Mouse (Mus musculus): ENCODE data around the gene Pomp. TPM values are rescaled to one million over a fixed set of nuclear protein-coding genes. Genes with fewer than 3 reads are reported as not detected.
A peak's percentile ranks its signal among the peaks of the same experiment; 100 is the strongest.

Gene Pomp
- polyA plus RNA-seq, 1 experiment from 2014 or later: 458 TPM

DNA sequence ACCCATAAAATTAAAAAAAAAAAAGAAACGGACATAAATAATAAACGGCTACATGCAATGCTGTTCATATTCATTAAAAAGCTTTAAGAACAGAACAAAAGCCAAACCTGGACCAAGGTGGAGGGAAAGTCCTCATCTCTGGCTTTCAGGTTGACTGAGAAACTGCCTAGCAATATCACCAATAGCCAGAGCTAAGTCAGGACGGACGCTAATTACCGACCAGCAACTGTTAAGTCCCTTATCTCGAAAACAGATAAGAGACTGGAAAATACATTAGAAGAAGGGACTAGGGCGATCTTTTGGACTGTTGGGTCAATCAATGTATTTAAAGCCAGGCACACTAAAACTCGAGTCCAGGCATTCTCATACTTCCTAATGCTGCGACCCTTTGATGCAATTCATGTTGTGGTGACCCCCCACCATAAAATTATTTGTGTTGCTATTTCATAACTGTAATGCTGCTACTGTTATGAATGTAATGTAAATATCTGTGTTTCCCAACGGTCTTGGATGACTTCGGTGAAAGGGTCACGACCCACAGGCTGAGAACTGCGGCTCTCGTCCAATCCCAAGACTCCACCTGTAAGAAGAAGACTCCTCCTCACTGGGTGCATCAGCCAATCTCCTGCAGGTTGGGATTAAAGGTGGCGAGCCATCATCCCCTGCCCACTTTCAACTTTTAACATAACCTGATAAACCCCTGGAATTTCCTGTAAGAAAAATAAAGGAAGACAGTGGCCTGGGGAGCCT is 41.9 kb downstream of the Pomp start:
- DNase-seq (ENCODE audit: low spot score) (no peak), ATAC-seq (replicated peaks; ENCODE audit: low FRiP score) (no peak)
- Histone ChIP-seq H3K27me3 (replicated peaks; ENCODE audit: control insufficient read depth, insufficient read depth, low read length) (no peaks in the 10 kb centered on the region), H3K36me3 (ENCODE audit: control insufficient read depth, insufficient read depth, low read length) (no peaks in the 10 kb centered on the region), H3K4me2 (no peak overlapping the region; the same call in 1 of the 2 replicates), H3K9me3 (ENCODE audit: control insufficient read depth, low read length) (no peaks in the 10 kb centered on the region), H3K27ac (ENCODE audit: low read depth, low read length) (no peak overlapping the region), H3K9ac (ENCODE audit: low read depth, low read length) (no peak overlapping the region), H3K4me1 (replicated peaks; ENCODE audit: control insufficient read depth, insufficient read depth, low read length) (peaks cover 6% of the 10 kb centered on the region), H3K4me3 (ENCODE audit: low read depth, low read length) (no peak overlapping the region)
- WGBS: 60% methylated on average over 15 of the region's 15 CpGs

DNA sequence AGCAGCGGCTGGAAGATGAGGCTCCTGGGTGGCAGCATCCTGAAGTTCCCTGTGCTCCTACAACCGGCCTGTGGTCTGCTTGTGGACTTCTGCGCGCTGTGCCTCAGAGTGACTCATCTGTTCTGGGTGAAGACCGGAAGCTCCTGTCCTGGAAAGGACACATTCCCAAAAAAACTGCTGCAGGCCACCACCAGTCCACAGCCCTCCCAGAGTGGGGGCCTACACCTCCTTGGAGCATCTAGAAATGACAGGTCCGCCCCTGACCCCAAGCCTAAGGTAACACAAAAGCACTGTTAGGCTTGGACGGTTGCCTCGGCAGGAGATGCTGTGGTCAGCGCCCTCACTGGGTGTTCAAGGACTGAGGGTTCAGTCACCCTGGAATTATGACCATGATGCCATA is 42.9 kb downstream of the Pomp start:
- no peak overlapping the region for H3K4me2 ChIP-seq
- H3K9ac ChIP-seq (ENCODE audit: low read depth, low read length): no peak overlapping the region
- no peaks in the 10 kb centered on the region for H3K9me3 ChIP-seq (ENCODE audit: control insufficient read depth, low read length)
- no peak overlapping the region for H3K27ac ChIP-seq (ENCODE audit: low read depth, low read length)
- H3K27me3 ChIP-seq (replicated peaks; ENCODE audit: control insufficient read depth, insufficient read depth, low read length): no peaks in the 10 kb centered on the region
- H3K4me3 ChIP-seq (ENCODE audit: low read depth, low read length): no peak overlapping the region
- peaks cover 6% of the 10 kb centered on the region for H3K4me1 ChIP-seq (replicated peaks; ENCODE audit: control insufficient read depth, insufficient read depth, low read length)
- WGBS: 83% methylated on average over 9 of the region's 9 CpGs
- ATAC-seq (replicated peaks; ENCODE audit: low FRiP score) (no peak; the same call in 1 of the 2 replicates), DNase-seq (ENCODE audit: low spot score) (no peak)
- no peaks in the 10 kb centered on the region for H3K36me3 ChIP-seq (ENCODE audit: control insufficient read depth, insufficient read depth, low read length)

DNA sequence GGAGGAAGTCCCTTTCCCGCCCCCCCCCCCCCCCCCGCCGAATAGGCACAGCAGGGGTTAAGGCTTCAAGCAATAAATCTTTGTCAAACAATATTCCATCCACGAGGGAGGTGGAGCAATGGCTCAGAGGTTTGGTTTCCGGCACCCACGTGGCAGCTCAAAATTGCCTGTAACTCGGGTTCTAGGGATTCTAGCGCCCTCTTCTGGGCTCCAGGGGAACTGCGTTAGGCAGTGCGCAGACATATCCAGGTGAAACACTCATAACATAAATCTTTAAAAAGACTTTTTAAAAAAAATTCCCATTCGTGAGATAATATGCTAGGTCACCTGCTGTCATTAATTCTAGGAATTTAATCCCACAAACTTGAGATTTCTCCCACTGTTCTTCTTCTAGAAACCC is 46.9 kb downstream of the Pomp start:
- Histone ChIP-seq H3K4me1 (replicated peaks; ENCODE audit: control insufficient read depth, insufficient read depth, low read length) (peaks cover 1% of the 10 kb centered on the region), H3K27me3 (replicated peaks; ENCODE audit: control insufficient read depth, insufficient read depth, low read length) (no peaks in the 10 kb centered on the region), H3K27ac (ENCODE audit: low read depth, low read length) (no peak overlapping the region), H3K36me3 (ENCODE audit: control insufficient read depth, insufficient read depth, low read length) (no peaks in the 10 kb centered on the region), H3K9ac (ENCODE audit: low read depth, low read length) (no peak overlapping the region), H3K4me3 (ENCODE audit: low read depth, low read length) (no peak overlapping the region), H3K4me2 (no peak overlapping the region), H3K9me3 (ENCODE audit: control insufficient read depth, low read length) (no peaks in the 10 kb centered on the region)
- ATAC-seq (replicated peaks; ENCODE audit: low FRiP score) (no peak), DNase-seq (ENCODE audit: low spot score) (no peak)
- 55% methylated on average over 11 of the region's 11 CpGs for WGBS

DNA sequence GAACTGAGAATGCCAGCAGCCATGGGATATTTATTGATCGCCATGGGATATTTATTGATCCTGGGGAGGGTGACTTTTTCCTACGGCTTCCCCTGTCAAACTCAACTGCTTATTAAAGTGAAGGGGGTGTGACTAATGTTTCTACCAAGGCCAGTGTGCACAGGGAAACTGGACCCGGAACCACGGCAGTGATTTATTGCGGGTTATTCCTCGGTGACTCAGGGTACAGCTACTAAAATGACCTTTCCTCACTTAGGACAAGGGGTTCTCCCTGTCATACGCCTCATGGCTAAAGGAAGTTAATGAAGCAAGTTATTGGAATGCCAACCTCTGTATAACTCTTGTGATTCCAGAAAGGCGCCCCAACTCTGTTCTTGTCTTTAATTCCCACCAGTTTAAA is 47.6 kb downstream of the Pomp start:
- no peaks in the 10 kb centered on the region for H3K36me3 ChIP-seq (ENCODE audit: control insufficient read depth, insufficient read depth, low read length)
- H3K4me2 ChIP-seq: no peak overlapping the region
- no peaks in the 10 kb centered on the region for H3K9me3 ChIP-seq (ENCODE audit: control insufficient read depth, low read length)
- no peak overlapping the region for H3K27ac ChIP-seq (ENCODE audit: low read depth, low read length)
- H3K9ac ChIP-seq (ENCODE audit: low read depth, low read length): no peak overlapping the region
- no peak overlapping the region for H3K4me3 ChIP-seq (ENCODE audit: low read depth, low read length)
- H3K27me3 ChIP-seq (replicated peaks; ENCODE audit: control insufficient read depth, insufficient read depth, low read length): no peaks in the 10 kb centered on the region
- WGBS: 79% methylated on average over 8 of the region's 8 CpGs
- H3K4me1 ChIP-seq (replicated peaks; ENCODE audit: control insufficient read depth, insufficient read depth, low read length): no peaks in the 10 kb centered on the region
- ATAC-seq (replicated peaks; ENCODE audit: low FRiP score) (no peak), DNase-seq (ENCODE audit: low spot score) (no peak)

DNA sequence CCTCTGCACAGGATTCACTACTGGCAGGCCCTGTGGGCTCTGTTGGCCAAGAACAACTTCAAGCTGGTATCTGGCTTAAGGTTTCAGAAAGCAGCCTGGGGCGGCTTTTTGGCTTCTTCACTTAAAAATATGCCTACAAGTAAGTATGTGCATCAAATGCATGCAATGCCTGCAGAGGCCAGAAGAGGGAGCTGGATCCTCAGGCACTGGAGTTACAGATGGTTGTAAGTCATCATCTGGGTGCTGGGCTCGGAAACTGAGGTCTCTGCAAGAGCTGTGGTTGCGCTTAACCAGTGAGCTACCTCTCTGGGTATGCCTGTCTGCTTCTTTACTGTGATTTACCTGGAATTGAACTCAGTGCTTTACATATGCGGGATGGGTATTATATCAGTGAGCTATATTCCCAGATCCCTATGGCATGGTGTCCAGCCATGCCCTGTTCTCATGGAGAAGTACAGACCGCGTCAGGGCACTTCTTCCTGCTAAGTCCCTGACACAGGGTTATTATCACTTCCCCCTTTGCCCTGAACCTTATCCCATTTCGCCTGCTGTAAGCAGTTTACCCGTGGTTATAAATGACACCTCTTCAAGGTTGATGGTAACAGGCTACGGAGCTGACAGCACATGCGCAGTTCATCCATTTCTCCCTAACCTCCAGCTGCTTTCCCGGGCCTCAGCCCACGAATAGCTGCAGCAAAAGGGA is 50.7 kb downstream of the Pomp start:
- H3K36me3 ChIP-seq (ENCODE audit: control insufficient read depth, insufficient read depth, low read length): no peaks in the 10 kb centered on the region
- ATAC-seq (replicated peaks; ENCODE audit: low FRiP score) (no peak), DNase-seq (ENCODE audit: low spot score) (no peak)
- no peaks in the 10 kb centered on the region for H3K9me3 ChIP-seq (ENCODE audit: control insufficient read depth, low read length)
- H3K4me3 ChIP-seq (ENCODE audit: low read depth, low read length): no peak overlapping the region
- H3K27me3 ChIP-seq (replicated peaks; ENCODE audit: control insufficient read depth, insufficient read depth, low read length): no peaks in the 10 kb centered on the region
- no peak overlapping the region for H3K27ac ChIP-seq (ENCODE audit: low read depth, low read length)
- H3K4me1 ChIP-seq (replicated peaks; ENCODE audit: control insufficient read depth, insufficient read depth, low read length): peaks cover 4% of the 10 kb centered on the region; the same call in 1 of the 2 replicates
- WGBS: 69% methylated on average over 12 of the region's 12 CpGs
- H3K9ac ChIP-seq (ENCODE audit: low read depth, low read length): no peak overlapping the region
- no peak overlapping the region for H3K4me2 ChIP-seq

DNA sequence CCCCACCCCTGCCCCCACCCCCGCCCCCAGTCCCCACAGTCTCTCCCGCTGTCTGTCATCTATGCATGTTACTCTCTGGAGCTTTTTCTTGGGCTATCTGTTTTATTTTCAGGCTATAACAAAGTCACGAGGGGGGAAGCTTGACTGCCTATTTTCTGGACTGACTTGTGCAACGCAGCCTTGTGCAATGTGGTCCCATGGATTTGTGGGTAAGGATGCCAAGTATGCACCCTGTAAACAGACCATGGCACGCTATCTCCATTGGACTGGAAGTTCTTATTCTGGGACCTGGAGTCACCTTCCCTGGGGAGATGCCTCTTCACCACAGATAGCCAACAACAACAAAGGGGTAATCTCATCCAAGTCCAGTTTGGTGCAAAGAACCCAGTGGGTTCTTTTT is 51.5 kb downstream of the Pomp start:
- 74% methylated on average over 5 of the region's 5 CpGs for WGBS
- no peaks in the 10 kb centered on the region for H3K36me3 ChIP-seq (ENCODE audit: control insufficient read depth, insufficient read depth, low read length)
- H3K27me3 ChIP-seq (replicated peaks; ENCODE audit: control insufficient read depth, insufficient read depth, low read length): no peaks in the 10 kb centered on the region
- DNase-seq (ENCODE audit: low spot score): no peak
- H3K4me1 ChIP-seq (replicated peaks; ENCODE audit: control insufficient read depth, insufficient read depth, low read length): peaks cover 4% of the 10 kb centered on the region; the same call in 1 of the 2 replicates
- no peak overlapping the region for H3K27ac ChIP-seq (ENCODE audit: low read depth, low read length)
- H3K4me3 ChIP-seq (ENCODE audit: low read depth, low read length): no peak overlapping the region
- ATAC-seq (replicated peaks; ENCODE audit: low FRiP score): no peak
- no peaks in the 10 kb centered on the region for H3K9me3 ChIP-seq (ENCODE audit: control insufficient read depth, low read length)
- H3K4me2 ChIP-seq: no peak overlapping the region
- H3K9ac ChIP-seq (ENCODE audit: low read depth, low read length): no peak overlapping the region

DNA sequence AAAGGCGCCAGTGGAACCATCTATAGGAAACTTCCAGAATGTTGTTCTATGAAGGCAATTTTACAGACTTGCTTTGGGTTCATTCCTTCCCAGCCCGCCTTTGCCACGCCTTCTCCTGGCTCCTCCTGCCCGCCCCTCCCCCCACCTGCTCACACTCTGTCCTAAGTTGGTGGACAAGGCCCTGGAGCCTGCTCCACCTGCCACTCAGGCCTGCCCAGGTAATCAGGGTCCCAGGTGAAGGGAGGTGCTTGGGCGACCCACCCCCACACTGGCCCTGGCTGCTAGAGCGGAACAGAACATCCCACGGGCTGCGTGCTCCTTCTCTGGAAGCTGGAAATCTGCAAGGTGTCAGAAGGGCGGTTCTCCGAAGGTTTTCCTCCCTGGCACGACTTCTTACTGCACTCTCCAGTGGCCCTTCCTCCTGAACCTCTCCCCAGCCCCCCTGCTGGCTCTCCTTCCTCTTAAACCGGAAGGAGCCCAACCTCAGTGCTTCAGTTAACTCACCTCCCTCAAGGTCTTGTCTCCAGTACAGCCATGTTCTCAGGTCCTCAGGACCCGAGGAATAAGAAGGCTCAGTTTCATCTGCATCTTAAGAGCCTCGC is 53.1 kb downstream of the Pomp start:
- H3K27ac ChIP-seq (ENCODE audit: low read depth, low read length): no peak overlapping the region
- no peak for DNase-seq (ENCODE audit: low spot score)
- no peak overlapping the region for H3K4me3 ChIP-seq (ENCODE audit: low read depth, low read length)
- no peak for ATAC-seq (replicated peaks; ENCODE audit: low FRiP score)
- no peaks in the 10 kb centered on the region for H3K36me3 ChIP-seq (ENCODE audit: control insufficient read depth, insufficient read depth, low read length)
- peaks cover 4% of the 10 kb centered on the region; the same call in 1 of the 2 replicates for H3K4me1 ChIP-seq (replicated peaks; ENCODE audit: control insufficient read depth, insufficient read depth, low read length)
- H3K4me2 ChIP-seq: 0 out of 2 replicates have a peak overlapping the region, but pooled peaks have one; percentile 12
- H3K9me3 ChIP-seq (ENCODE audit: control insufficient read depth, low read length): no peaks in the 10 kb centered on the region
- 31% methylated on average over 14 of the region's 14 CpGs for WGBS
- H3K27me3 ChIP-seq (replicated peaks; ENCODE audit: control insufficient read depth, insufficient read depth, low read length): no peaks in the 10 kb centered on the region
- H3K9ac ChIP-seq (ENCODE audit: low read depth, low read length): no peak overlapping the region

DNA sequence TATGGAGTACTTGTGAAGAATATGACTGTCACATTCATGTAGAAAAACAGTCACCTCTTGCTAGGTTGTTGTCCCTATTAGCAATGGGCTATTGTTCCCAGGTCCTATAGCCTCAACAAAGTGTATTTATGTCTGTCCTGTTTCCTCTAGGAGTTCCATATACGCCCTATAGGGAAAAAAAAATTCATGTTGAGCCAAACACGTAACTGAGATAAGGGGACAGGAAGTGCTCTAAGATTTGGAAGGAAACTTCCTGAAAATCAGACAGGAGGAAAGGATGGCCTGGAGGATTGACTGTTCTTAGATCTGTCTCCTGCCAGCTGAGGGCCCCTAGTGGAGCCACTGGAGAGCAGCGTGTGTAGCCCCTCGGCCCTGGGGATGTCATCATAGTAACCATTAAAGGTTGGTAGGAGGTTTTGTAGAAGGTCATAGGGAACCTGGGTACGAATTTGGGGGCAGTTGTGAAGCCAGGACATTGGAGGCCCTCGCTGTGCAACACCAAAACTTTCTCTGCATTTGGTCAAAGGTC is 54.8 kb downstream of the Pomp start:
- no peaks in the 10 kb centered on the region for H3K9me3 ChIP-seq (ENCODE audit: control insufficient read depth, low read length)
- H3K36me3 ChIP-seq (ENCODE audit: control insufficient read depth, insufficient read depth, low read length): no peaks in the 10 kb centered on the region
- DNase-seq (ENCODE audit: low spot score) (no peak), ATAC-seq (replicated peaks; ENCODE audit: low FRiP score) (no peak)
- no peaks in the 10 kb centered on the region for H3K27me3 ChIP-seq (replicated peaks; ENCODE audit: control insufficient read depth, insufficient read depth, low read length)
- no peak overlapping the region for H3K4me2 ChIP-seq
- peaks cover 4% of the 10 kb centered on the region; the same call in 1 of the 2 replicates for H3K4me1 ChIP-seq (replicated peaks; ENCODE audit: control insufficient read depth, insufficient read depth, low read length)
- no peak overlapping the region for H3K9ac ChIP-seq (ENCODE audit: low read depth, low read length)
- no peak overlapping the region for H3K27ac ChIP-seq (ENCODE audit: low read depth, low read length)
- 33% methylated on average over 6 of the region's 6 CpGs for WGBS
- no peak overlapping the region for H3K4me3 ChIP-seq (ENCODE audit: low read depth, low read length)

Data from liver, embryonic 11.5 days (tissue).